Mouse (Mus musculus) stomach, postnatal 0 days (tissue): Measurements from ENCODE around the gene Bach1. TPM values are rescaled to one million over a fixed set of nuclear protein-coding genes. Genes with fewer than 3 reads are reported as not detected.

Experiments used
- ATAC-seq: fragments of 200-750 bp; cut with Nextera tagmentation; 2 replicates; pipeline ENCODE4 v1.8.0; 2017; ENCODE audit not compliant: low FRiP score, low TSS enrichment
- DNase-seq: peaks from one replicate; pipeline ENCODE4 v3.0.0-alpha.2; 2016; ENCODE audit warnings: low spot score
- H3K27ac ChIP-seq: fragments of 300-500 bp; sonication (generic); replicated peaks from 2 replicates; pipeline ENCODE4 v1.5.1; 2014; ENCODE audit warnings: mild to moderate bottlenecking, control low read depth
- H3K27me3 ChIP-seq: fragments of 300-500 bp; sonication (generic); 2 replicates; pipeline ENCODE4 v1.6.1; 2014; ENCODE audit warnings: low read length; ENCODE audit not compliant: control insufficient read depth, insufficient read depth
- H3K36me3 ChIP-seq: fragments of 300-500 bp; sonication (generic); 2 replicates; pipeline ENCODE4 v1.6.1; 2014; ENCODE audit warnings: low read length, mixed read lengths; ENCODE audit not compliant: control insufficient read depth, insufficient read depth
- H3K4me1 ChIP-seq: fragments of 300-500 bp; sonication (generic); replicated peaks from 2 replicates; pipeline ENCODE4 v1.6.1; 2014; ENCODE audit warnings: antibody characterized with exemption; ENCODE audit not compliant: control insufficient read depth, insufficient read depth
- H3K4me2 ChIP-seq: fragments of 300-500 bp; sonication (generic); replicated peaks from 2 replicates; pipeline ENCODE4 v1.6.1; 2014; ENCODE audit warnings: low read depth, mild to moderate bottlenecking, control low read depth, moderate library complexity
- H3K4me3 ChIP-seq: fragments of 300-500 bp; sonication (generic); 2 replicates; pipeline ENCODE4 v1.5.1; 2014; ENCODE audit warnings: low read depth, low read length, control low read depth
- H3K9ac ChIP-seq: fragments of 300-500 bp; sonication (generic); 2 replicates; pipeline ENCODE4 v1.6.1; 2014; ENCODE audit warnings: mild to moderate bottlenecking, low read length, control low read depth, mixed read lengths
- H3K9me3 ChIP-seq: fragments of 300-500 bp; sonication (generic); 2 replicates; pipeline ENCODE4 v1.6.1; 2016; ENCODE audit warnings: low read length; ENCODE audit not compliant: control insufficient read depth
- CTCF ChIP-seq: IDR thresholded peaks from 2 replicates; pipeline ENCODE4 v1.5.1; 2016; ENCODE audit warnings: antibody characterized with exemption, low read depth, mild to moderate bottlenecking, moderate library complexity
- EP300 ChIP-seq: optimal IDR thresholded peaks from 2 replicates; pipeline ENCODE3; 2016; ENCODE audit warnings: antibody characterized with exemption
- WGBS: fragments of 180-500 bp; shearing (Covaris S2); extraction: QIAGEN DNeasy Blood & Tissue Kit; methylation state at CpG from one replicate; pipeline ENCODE4 v1.1.7; 2014; 5-methylcytosine and 5-hydroxymethylcytosine counted together
- polyA plus RNA-seq: library from polyadenylated mRNA; unstranded; fragments of >200 nt; fragmentation: Nextera tagmentation; extraction: Ambion mirVana; gene quantifications from 2 replicates; pipeline ENCODE4 v1.2.1, GENCODE M21; 2015

Gene Bach1
- polyA plus RNA-seq, 1 experiment from 2014 or later, result 5.3 TPM

GRCm38 (mm10) chr16:87770576-87770975 is 71.8 kb downstream of the Bach1 start:
- WGBS, result 79% methylated on average over 2 of the region's 2 CpGs
- no peak overlapping the region for H3K9ac ChIP-seq
- no peak overlapping the region for H3K4me3 ChIP-seq
- H3K9me3 ChIP-seq, result no peaks in the 10 kb centered on the region
- no peaks in the 10 kb centered on the region for H3K27me3 ChIP-seq
- no peak overlapping the region for H3K4me2 ChIP-seq
- no peak overlapping the region for H3K27ac ChIP-seq
- TF ChIP-seq EP300 (no peak), CTCF (no peak)
- DNase-seq, result no peak
- no peaks in the 10 kb centered on the region for H3K4me1 ChIP-seq
- ATAC-seq, result no peak
- no peaks in the 10 kb centered on the region for H3K36me3 ChIP-seq

GRCm38 (mm10) chr16:87771926-87772325 is 73.2 kb downstream of the Bach1 start:
- no peak overlapping the region for H3K27ac ChIP-seq
- no peaks in the 10 kb centered on the region for H3K9me3 ChIP-seq
- no peak for DNase-seq
- no peaks in the 10 kb centered on the region for H3K4me1 ChIP-seq
- H3K4me2 ChIP-seq, result no peak overlapping the region
- no peaks in the 10 kb centered on the region for H3K36me3 ChIP-seq
- H3K27me3 ChIP-seq, result no peaks in the 10 kb centered on the region
- H3K9ac ChIP-seq, result no peak overlapping the region
- no peak overlapping the region for H3K4me3 ChIP-seq
- no peak for ATAC-seq
- TF ChIP-seq EP300 (no peak), CTCF (no peak)
- WGBS, result 48% methylated on average over 4 of the region's 4 CpGs

GRCm38 (mm10) chr16:87774398-87774797 is 75.7 kb downstream of the Bach1 start:
- 57% methylated on average over 3 of the region's 3 CpGs for WGBS

DNA sequence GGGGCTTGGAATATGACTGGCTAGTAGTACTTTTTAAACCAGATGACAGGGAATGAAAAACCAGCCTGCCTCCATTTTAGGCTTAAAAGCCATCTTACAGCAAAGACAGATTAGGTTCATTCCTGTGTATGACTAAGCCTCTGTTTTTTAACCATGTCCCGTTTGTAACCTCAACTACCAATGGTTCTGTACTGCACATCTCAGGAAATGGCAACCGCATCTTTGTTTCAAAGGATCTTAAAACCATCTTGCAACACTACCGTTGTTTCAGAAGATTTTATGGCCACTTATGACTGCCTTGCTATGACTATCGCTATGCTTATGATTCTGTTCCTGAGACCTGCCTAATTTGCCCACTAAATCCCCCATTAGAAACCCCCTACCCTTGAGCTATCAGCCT is 78.6 kb downstream of the Bach1 start:
- H3K36me3 ChIP-seq, result no peaks in the 10 kb centered on the region
- ATAC-seq, result no peak
- no peak for TF ChIP-seq EP300
- TF ChIP-seq CTCF, result no peak
- no peaks in the 10 kb centered on the region for H3K4me1 ChIP-seq
- no peak for DNase-seq
- H3K4me2 ChIP-seq, result no peak overlapping the region
- H3K27ac ChIP-seq, result no peak overlapping the region
- 88% methylated on average over 4 of the region's 4 CpGs for WGBS
- H3K27me3 ChIP-seq, result no peaks in the 10 kb centered on the region
- no peak overlapping the region for H3K9ac ChIP-seq
- H3K4me3 ChIP-seq, result no peak overlapping the region
- H3K9me3 ChIP-seq, result no peaks in the 10 kb centered on the region

More at GRCm38 (mm10) chr16:87774398-87774797, 75.7 kb downstream of the Bach1 start:
- Histone ChIP-seq H3K4me2 (no peak overlapping the region), H3K9me3 (no peaks in the 10 kb centered on the region), H3K4me3 (no peak overlapping the region), H3K4me1 (no peaks in the 10 kb centered on the region), H3K9ac (no peak overlapping the region), H3K27ac (no peak overlapping the region), H3K36me3 (no peaks in the 10 kb centered on the region), H3K27me3 (no peaks in the 10 kb centered on the region)
- TF ChIP-seq EP300 (no peak), CTCF (peak; percentile 61)
- no peak for ATAC-seq
- DNase-seq, result no peak

GRCm38 (mm10) chr16:87781637-87782036 is 82.9 kb downstream of the Bach1 start:
- DNase-seq (no peak), ATAC-seq (no peak)
- Histone ChIP-seq H3K4me3 (no peak overlapping the region), H3K4me2 (no peak overlapping the region), H3K27ac (no peak overlapping the region), H3K4me1 (no peaks in the 10 kb centered on the region), H3K36me3 (no peaks in the 10 kb centered on the region), H3K27me3 (no peaks in the 10 kb centered on the region), H3K9ac (no peak overlapping the region), H3K9me3 (no peaks in the 10 kb centered on the region)
- TF ChIP-seq EP300 (no peak), CTCF (no peak)
- 46% methylated on average over 7 of the region's 7 CpGs for WGBS

Other genes with a start within 250 kb of the Bach1 start
- gene Usp16, start 244.2 kb upstream of the Bach1 start, polyA plus RNA-seq, result 37.0 and 40.1 TPM in 2 replicates
- gene Cct8, start 203.1 kb upstream of the Bach1 start, polyA plus RNA-seq, result 173 and 181 TPM in 2 replicates
- 0.19 and 0.58 TPM in 2 replicates for gene Map3k7cl, start 145.6 kb upstream of the Bach1 start, polyA plus RNA-seq